Mouse (Mus musculus) MEL (cell line): Measurements from ENCODE around the gene Gsk3a. TPM values are rescaled to one million over a fixed set of nuclear protein-coding genes. Genes with fewer than 3 reads are reported as not detected.

Experiments
- DNase-seq: peaks from one replicate; pipeline ENCODE4 v3.0.0; 2011; ENCODE audit warnings: low read depth, low spot score
- H3K27ac ChIP-seq: 2 replicates; pipeline ENCODE4 v1.5.1; 2012; ENCODE audit warnings: low read depth, mild to moderate bottlenecking, control low read depth, low read length, moderate library complexity; ENCODE audit not compliant: control insufficient read depth
- H3K27me3 ChIP-seq, 2 experiments: fragments of 150-350 bp in 1 of 2; sonication (generic) in 1 of 2; 2 replicates each; pipeline ENCODE4 v1.6.1; 2012; ENCODE audit warnings: low read length in 2 of 2, mild to moderate bottlenecking in 2 of 2, improper control_type of control experiment in 1 of 2, moderate library complexity in 1 of 2; ENCODE audit not compliant: insufficient read depth in 2 of 2, control insufficient read depth in 1 of 2
- H3K36me3 ChIP-seq, 2 experiments: 2 replicates each; pipeline ENCODE4 v1.6.1; 2012 to 2014; ENCODE audit warnings: low read length in 2 of 2, improper control_type of control experiment in 1 of 2, inconsistent platforms in 1 of 2, mild to moderate bottlenecking in 1 of 2; ENCODE audit not compliant: insufficient read depth in 2 of 2, control insufficient read depth in 1 of 2
- H3K4me1 ChIP-seq, 2 experiments: fragments of 150-350 bp in 1 of 2; sonication (generic) in 1 of 2; 2 replicates each; pipeline ENCODE4 v1.6.1; 2012; ENCODE audit warnings: low read length in 2 of 2, improper control_type of control experiment in 1 of 2, mild to moderate bottlenecking in 1 of 2; ENCODE audit not compliant: insufficient read depth in 2 of 2, control insufficient read depth in 1 of 2
- H3K4me3 ChIP-seq, 2 experiments: fragments of 150-350 bp in 1 of 2; sonication (generic) in 1 of 2; 2 replicates each; pipeline ENCODE4 v1.5.1; 2012; ENCODE audit warnings: low read depth in 2 of 2, low read length in 2 of 2, mild to moderate bottlenecking in 2 of 2, moderate library complexity in 2 of 2, control low read depth in 1 of 2, improper control_type of control experiment in 1 of 2; ENCODE audit not compliant: control insufficient read depth in 1 of 2, insufficient read depth in 1 of 2
- H3K79me2 ChIP-seq: 2 replicates; pipeline ENCODE4 v1.6.1; 2012; ENCODE audit warnings: mild to moderate bottlenecking, low read length, moderate library complexity; ENCODE audit not compliant: control insufficient read depth, poor library complexity, insufficient read depth
- H3K9ac ChIP-seq: 2 replicates; pipeline ENCODE4 v1.6.1; 2012; ENCODE audit warnings: low read depth, mild to moderate bottlenecking, control low read depth, low read length, moderate library complexity; ENCODE audit not compliant: control insufficient read depth, poor library complexity, severe bottlenecking
- H3K9me3 ChIP-seq: fragments of 150-350 bp; sonication (generic); replicated peaks from 2 replicates; pipeline ENCODE4 v1.6.1; 2012; ENCODE audit warnings: mild to moderate bottlenecking, low read length, improper control_type of control experiment, moderate library complexity; ENCODE audit not compliant: insufficient read depth
- BHLHE40 ChIP-seq: IDR thresholded peaks from 2 replicates; pipeline ENCODE4 v1.6.1; 2012; ENCODE audit warnings: low read depth, mild to moderate bottlenecking, inconsistent platforms, low read length, improper control_type of control experiment, borderline replicate concordance
- CHD1 ChIP-seq: IDR thresholded peaks from 2 replicates; pipeline ENCODE4 v1.6.1; 2012; ENCODE audit warnings: low read depth, mild to moderate bottlenecking, inconsistent platforms, low read length, improper control_type of control experiment
- CHD2 ChIP-seq: IDR thresholded peaks from 2 replicates; pipeline ENCODE4 v1.6.1; 2011; ENCODE audit warnings: low read length, improper control_type of control experiment
- E2F4 ChIP-seq: IDR thresholded peaks from 2 replicates; pipeline ENCODE4 v1.6.1; 2011; ENCODE audit warnings: low read depth, low read length, improper control_type of control experiment, borderline replicate concordance
- ELF1 ChIP-seq: IDR thresholded peaks from 2 replicates; pipeline ENCODE4 v1.6.1; 2014; ENCODE audit warnings: low read depth, mild to moderate bottlenecking, inconsistent platforms, low read length, improper control_type of control experiment, moderate library complexity
- EP300 ChIP-seq, 2 experiments: IDR thresholded peaks; 2 replicates each; pipeline ENCODE4 v1.6.1; 2011; ENCODE audit warnings: improper control_type of control experiment in 2 of 2, low read length in 2 of 2, low read depth in 1 of 2, mild to moderate bottlenecking in 1 of 2
- ETS1 ChIP-seq: IDR thresholded peaks from 2 replicates; pipeline ENCODE4 v1.6.1; 2012; ENCODE audit warnings: low read depth, mild to moderate bottlenecking, inconsistent platforms, low read length, improper control_type of control experiment, moderate library complexity
- GABPA ChIP-seq: IDR thresholded peaks from 2 replicates; pipeline ENCODE4 v1.6.1; 2012; ENCODE audit warnings: low read depth, mild to moderate bottlenecking, inconsistent platforms, low read length, improper control_type of control experiment, moderate library complexity
- GATA1 ChIP-seq: IDR thresholded peaks from 2 replicates; pipeline ENCODE4 v1.6.1; 2011; ENCODE audit warnings: low read depth, low read length, improper control_type of control experiment
- HCFC1 ChIP-seq: IDR thresholded peaks from 2 replicates; pipeline ENCODE4 v1.6.1; 2012; ENCODE audit warnings: low read depth, mild to moderate bottlenecking, inconsistent platforms, low read length, improper control_type of control experiment, moderate library complexity
- KAT2A ChIP-seq: conservative IDR thresholded peaks from 2 replicates; pipeline ENCODE4 v1.6.1; 2012; ENCODE audit warnings: low read depth, low read length, improper control_type of control experiment, inconsistent platforms
- MAX ChIP-seq: IDR thresholded peaks from 2 replicates; pipeline ENCODE4 v1.6.1; 2011; ENCODE audit warnings: low read length, improper control_type of control experiment
- MEF2A ChIP-seq: IDR thresholded peaks from 2 replicates; pipeline ENCODE4 v1.6.1; 2014; ENCODE audit warnings: low read depth, mild to moderate bottlenecking, inconsistent platforms, low read length, improper control_type of control experiment; ENCODE audit not compliant: poor library complexity, insufficient replicate concordance, severe bottlenecking; ENCODE audit errors: extremely low read depth
- MYC ChIP-seq: IDR thresholded peaks from 2 replicates; pipeline ENCODE4 v1.6.1; 2011; ENCODE audit warnings: low read depth, mild to moderate bottlenecking, low read length, improper control_type of control experiment, moderate library complexity
- NELFE ChIP-seq: IDR thresholded peaks from 2 replicates; pipeline ENCODE4 v1.6.1; 2011; ENCODE audit warnings: low read depth, low read length, improper control_type of control experiment
- NRF1 ChIP-seq: IDR thresholded peaks from 2 replicates; pipeline ENCODE4 v1.6.1; 2014; ENCODE audit warnings: low read depth, mild to moderate bottlenecking, inconsistent platforms, low read length, improper control_type of control experiment, moderate library complexity; ENCODE audit not compliant: poor library complexity, insufficient read depth, severe bottlenecking
- POLR2AphosphoS2 ChIP-seq: IDR thresholded peaks from 2 replicates; pipeline ENCODE4 v1.6.1; 2011; ENCODE audit warnings: low read length, improper control_type of control experiment
- POLR2AphosphoS5 ChIP-seq: IDR thresholded peaks from 2 replicates; pipeline ENCODE4 v1.6.1; 2012; ENCODE audit warnings: low read depth, borderline replicate concordance, mild to moderate bottlenecking, inconsistent platforms, low read length, moderate library complexity, mixed read lengths
- RCOR1 ChIP-seq: IDR thresholded peaks from 2 replicates; pipeline ENCODE4 v1.6.1; 2012; ENCODE audit warnings: low read depth, mild to moderate bottlenecking, inconsistent platforms, low read length, improper control_type of control experiment
- SMC3 ChIP-seq: IDR thresholded peaks from 2 replicates; pipeline ENCODE4 v1.6.1; 2011; ENCODE audit warnings: low read depth, low read length, improper control_type of control experiment
- TAL1 ChIP-seq: IDR thresholded peaks from 2 replicates; pipeline ENCODE4 v1.6.1; 2012; ENCODE audit warnings: mild to moderate bottlenecking, inconsistent platforms, low read length, moderate library complexity, mixed read lengths
- TCF12 ChIP-seq: IDR thresholded peaks from 2 replicates; pipeline ENCODE4 v1.6.1; 2014; ENCODE audit warnings: low read depth, mild to moderate bottlenecking, inconsistent platforms, low read length, improper control_type of control experiment, moderate library complexity
- UBTF ChIP-seq: IDR thresholded peaks from 2 replicates; pipeline ENCODE4 v1.6.1; 2012; ENCODE audit warnings: low read depth, mild to moderate bottlenecking, inconsistent platforms, low read length, improper control_type of control experiment, moderate library complexity, borderline replicate concordance; ENCODE audit not compliant: insufficient read depth
- USF2 ChIP-seq, 2 experiments: IDR thresholded peaks; 2 replicates each; pipeline ENCODE4 v1.6.1; 2011 to 2012; ENCODE audit warnings: improper control_type of control experiment in 2 of 2, low read length in 2 of 2, borderline replicate concordance in 1 of 2, inconsistent platforms in 1 of 2, low read depth in 1 of 2, mild to moderate bottlenecking in 1 of 2; ENCODE audit not compliant: insufficient read depth in 1 of 2
- ZC3H11A ChIP-seq: IDR thresholded peaks from 2 replicates; pipeline ENCODE4 v1.6.1; 2012; ENCODE audit warnings: low read depth, mild to moderate bottlenecking, inconsistent platforms, low read length, improper control_type of control experiment
- ZMIZ1 ChIP-seq: IDR thresholded peaks from 2 replicates; pipeline ENCODE4 v1.6.1; 2012; ENCODE audit warnings: low read depth, mild to moderate bottlenecking, inconsistent platforms, low read length, improper control_type of control experiment, moderate library complexity
- ZNF384 ChIP-seq: IDR thresholded peaks from 2 replicates; pipeline ENCODE4 v1.6.1; 2012; ENCODE audit warnings: low read depth, mild to moderate bottlenecking, inconsistent platforms, low read length, improper control_type of control experiment
- polyA plus RNA-seq, 2 experiments: library from polyadenylated mRNA; stranded (reverse) in 1 of 2; unstranded in 1 of 2; fragments of >175 nt in 1 of 2; fragments of >200 nt in 1 of 2; gene quantifications; 2 replicates each; pipeline versions ENCODE4 v1.2.1 to v1.2.4; 2012; ENCODE audit warnings: low replicate concordance in 2 of 2, low read depth in 1 of 2; ENCODE audit not compliant: insufficient read length in 2 of 2, insufficient read depth in 1 of 2, missing spikeins in 1 of 2
- total RNA-seq: library from RNA; depleted of rRNA; stranded (reverse); fragments of 300-350 nt; gene quantifications from 2 replicates; pipeline ENCODE4 v1.2.3, GENCODE M21; 2012

Gene Gsk3a
- total and polyA plus RNA-seq, 3 experiments: 59.8 to 149 (median 86.6) TPM

DNA sequence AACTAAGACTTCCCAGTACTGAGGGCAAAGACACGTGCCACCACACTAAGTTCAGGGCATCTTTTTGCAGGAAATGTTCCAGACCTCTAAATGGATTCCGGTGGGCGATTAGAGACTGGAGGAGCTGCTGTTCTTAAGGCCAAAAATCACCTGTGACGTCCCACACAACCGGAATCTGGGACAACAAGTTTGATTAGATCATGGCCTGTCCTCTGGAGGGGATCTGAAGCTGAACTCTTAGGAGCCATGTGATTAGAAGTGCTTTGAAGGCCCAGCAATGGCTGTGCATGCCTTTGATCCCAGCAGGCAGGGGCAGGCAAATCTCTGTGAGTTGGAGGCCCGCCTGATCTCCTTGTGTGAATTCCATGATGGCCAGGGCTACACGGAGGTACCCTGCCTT lies 3.0 kb upstream of the Gsk3a start:
- H3K4me3 ChIP-seq: no peak overlapping the region
- peaks cover 0 to 16% of the 10 kb centered on the region in 2 experiments; a peak in 3 of 4 replicates for H3K36me3 ChIP-seq
- no peak overlapping the region for H3K27ac ChIP-seq
- no peaks in the 10 kb centered on the region for H3K27me3 ChIP-seq
- H3K9me3 ChIP-seq: no peaks in the 10 kb centered on the region
- peaks cover 3 to 9% of the 10 kb centered on the region in 2 experiments; a peak in 2 of 4 replicates for H3K4me1 ChIP-seq
- no peak overlapping the region for H3K9ac ChIP-seq
- TF ChIP-seq ZC3H11A (no peak), ZNF384 (no peak), MEF2A (no peak), CHD2 (no peak), UBTF (no peak), GABPA (no peak), BHLHE40 (no peak), MYC (no peak)
- no peak for DNase-seq
- H3K79me2 ChIP-seq: peaks cover 20% of the 10 kb centered on the region

DNA sequence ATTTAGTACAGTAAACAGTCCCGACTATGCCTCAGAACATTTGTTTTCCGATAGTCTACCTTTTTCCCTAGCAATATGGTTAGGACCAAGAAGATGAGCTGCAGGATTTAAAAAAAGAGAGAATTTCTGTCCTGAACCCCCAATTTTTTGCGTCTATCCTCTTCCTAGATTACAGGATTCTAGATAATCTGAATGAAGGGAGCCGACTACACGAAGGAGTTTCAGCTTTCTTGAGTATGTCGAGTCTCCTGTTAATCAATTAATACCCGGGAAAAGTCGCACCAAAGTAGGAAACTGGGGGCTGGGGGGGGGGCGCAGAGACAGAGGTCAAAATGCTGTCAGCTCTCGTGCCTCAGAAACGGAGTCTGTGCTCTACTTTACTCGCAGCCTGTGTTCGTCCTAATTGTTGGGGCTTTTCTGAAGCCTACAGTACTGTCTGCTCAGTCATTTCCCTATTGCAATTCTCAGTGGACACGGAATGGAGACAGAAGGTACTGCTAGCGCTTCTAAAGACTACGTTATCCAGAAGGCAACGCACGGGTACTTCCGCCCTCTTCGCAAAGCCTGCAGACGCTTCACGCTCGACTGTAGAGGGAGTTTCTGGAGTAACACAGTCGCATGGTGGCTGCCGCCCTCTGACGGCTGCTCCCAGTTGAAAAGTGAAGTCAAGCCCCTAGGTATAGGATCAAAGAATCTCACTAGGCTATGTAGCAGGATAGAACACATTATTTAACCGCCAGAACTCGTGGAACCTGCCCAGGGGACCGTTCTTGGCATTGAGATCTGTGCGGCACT lies 1.4 kb upstream of the Gsk3a start:
- H3K9ac ChIP-seq: peak overlapping the region; percentile 73
- H3K4me1 ChIP-seq: peaks cover 3 to 9% of the 10 kb centered on the region in 2 experiments; a peak in 2 of 4 replicates
- H3K27me3 ChIP-seq: no peaks in the 10 kb centered on the region
- peaks cover 26% of the 10 kb centered on the region for H3K79me2 ChIP-seq
- H3K4me3 ChIP-seq: peak overlapping the region; percentile 55 to 61
- H3K36me3 ChIP-seq: peaks cover 0 to 17% of the 10 kb centered on the region in 2 experiments; a peak in 2 of 4 replicates
- H3K27ac ChIP-seq: peak overlapping the region; percentile 97
- no peaks in the 10 kb centered on the region for H3K9me3 ChIP-seq
- DNase-seq: peak; percentile 96
- peak; percentile 58 for TF ChIP-seq TCF12
- TF ChIP-seq SMC3: peak; percentile 84
- peak; percentile 38; the same call in 1 of the 2 replicates for TF ChIP-seq NRF1
- no peak for TF ChIP-seq ZNF384
- peak; percentile 53; the same call in 1 of the 2 replicates for TF ChIP-seq MAX
- TF ChIP-seq ETS1: peak; percentile 44; the same call in 1 of the 2 replicates
- TF ChIP-seq NELFE: peak; percentile 50
- peak; percentile 77 for TF ChIP-seq MYC
- no peak for TF ChIP-seq GATA1
- TF ChIP-seq GABPA: no peak
- no peak for TF ChIP-seq CHD2
- TF ChIP-seq E2F4: no peak
- TF ChIP-seq CHD1: peak; percentile 90
- TF ChIP-seq UBTF: no peak
- no peak for TF ChIP-seq EP300 (IDR thresholded peaks at IDR 0.05; ENCODE audit: low read depth in 1 of 2, low read length in 2 of 2)
- TF ChIP-seq RCOR1: no peak
- TF ChIP-seq POLR2AphosphoS5: no peak
- peak; percentile 97 for TF ChIP-seq HCFC1
- no peak for TF ChIP-seq POLR2AphosphoS2
- TF ChIP-seq ELF1: peak; percentile 96
- TF ChIP-seq ZC3H11A: peak; percentile 68
- TF ChIP-seq ZMIZ1: peak; percentile 53; the same call in 1 of the 2 replicates
- peak; percentile 88 for TF ChIP-seq KAT2A
- no peak for TF ChIP-seq USF2 (IDR thresholded peaks at IDR 0.05; ENCODE audit: borderline replicate concordance in 1 of 2, insufficient read depth in 1 of 2, low read depth in 1 of 2, low read length in 2 of 2)
- no peak for TF ChIP-seq TAL1
